Mouse (Mus musculus) heart, adult 8-10 months (tissue): Measurements from ENCODE around the gene Gps2. TPM values are rescaled to one million over a fixed set of nuclear protein-coding genes. Genes with fewer than 3 reads are reported as not detected.
A peak's percentile ranks its signal among the peaks of the same experiment; 100 is the strongest.

Source experiments
- DNase-seq: peaks from one replicate; pipeline ENCODE4 v3.0.0; 2022; ENCODE audit warnings: low spot score
- total RNA-seq, 4 experiments: library from RNA; stranded (reverse); gene quantifications; 2 replicates each; pipeline ENCODE4 v1.2.4; 2022

Gps2 gene
- total RNA-seq, 4 experiments from 2014 or later: 23.2 to 32.1 (median 27.7) TPM

GRCm38 (mm10) chr11:69886907-69887635 lies 26.6 kb upstream of the Gps2 start:
- no peak for DNase-seq

- DNase-seq: no peak
Observed at GRCm38 (mm10) chr11:69891482-69891881, 22.2 kb upstream of the Gps2 start.

GRCm38 (mm10) chr11:69894671-69895070 lies 19.0 kb upstream of the Gps2 start:
- DNase-seq: no peak

- DNase-seq: no peak
Observed at GRCm38 (mm10) chr11:69895291-69895690, 18.4 kb upstream of the Gps2 start, which contains the start of gene Acap1. Gene Acap1 (minus strand): TSS chr11:69895539.

GRCm38 (mm10) chr11:69899870-69900269 lies 13.8 kb upstream of the Gps2 start:
- no peak for DNase-seq

GRCm38 (mm10) chr11:69900471-69901405 lies 12.9 kb upstream of the Gps2 start, which contains the start of the genes 2810408A11Rik and Neurl4:
Gene 2810408A11Rik (minus strand): TSS chr11:69900987.
Gene Neurl4 (plus strand): TSS chr11:69901072.
- DNase-seq: peak; percentile 94

- DNase-seq: peak; percentile 96
Observed at GRCm38 (mm10) chr11:69901406-69901846, 12.3 kb upstream of the Gps2 start.

GRCm38 (mm10) chr11:69901993-69902392 lies 11.7 kb upstream of the Gps2 start:
- no peak for DNase-seq

- DNase-seq: no peak
Observed at GRCm38 (mm10) chr11:69902972-69903371, 10.7 kb upstream of the Gps2 start.

GRCm38 (mm10) chr11:69904311-69904710 lies 9.4 kb upstream of the Gps2 start:
- no peak for DNase-seq

GRCm38 (mm10) chr11:69908645-69909044 lies 5.0 kb upstream of the Gps2 start:
- DNase-seq: no peak

- DNase-seq: no peak
Observed at GRCm38 (mm10) chr11:69909174-69909573, 4.5 kb upstream of the Gps2 start.

GRCm38 (mm10) chr11:69910177-69910576 lies 3.5 kb upstream of the Gps2 start:
- no peak for DNase-seq

- no peak for DNase-seq
Observed at GRCm38 (mm10) chr11:69910781-69911560, 2.7 kb upstream of the Gps2 start.

GRCm38 (mm10) chr11:69911701-69912100 lies 2.0 kb upstream of the Gps2 start:
- no peak for DNase-seq

- no peak for DNase-seq
Observed at GRCm38 (mm10) chr11:69912716-69913530, 765 bp upstream of the Gps2 start.

- no peak for DNase-seq
Observed at GRCm38 (mm10) chr11:69914372-69914764, 680 bp downstream of the Gps2 start.

GRCm38 (mm10) chr11:69914917-69915430 lies 1.3 kb downstream of the Gps2 start:
- no peak for DNase-seq

- no peak for DNase-seq
Observed at GRCm38 (mm10) chr11:69915667-69916627, 2.3 kb downstream of the Gps2 start.
